ENCODE assay signal across 8 mouse cellular contexts in genomic region chr11:103131701-103132575, GRCm38 (mm10). TPM values are rescaled to one million over a fixed set of nuclear protein-coding genes. Genes with fewer than 3 reads are reported as not detected.
A peak's percentile ranks its signal among the peaks of the same experiment; 100 is the strongest.
DNase-seq lines count a peak whose midpoint lies in the region; ATAC-seq and TF ChIP-seq lines count a peak whose summit lies in the region.

Gene Hexim2, plus strand, starts transcription at chr11:103132429.

- peak within 1 kb of the TSS; percentile 62 for H3K4me2 ChIP-seq in hindbrain, embryonic 15.5 days
- H3K4me2 ChIP-seq in midbrain, embryonic 11.5 days: peak within 1 kb of the TSS; percentile 83
- peak within 1 kb of the TSS; percentile 70 for H3K4me2 ChIP-seq in stomach, postnatal 0 days (replicated peaks; ENCODE audit: low read depth)

- no peak for TF ChIP-seq CTCF in stomach, postnatal 0 days (IDR thresholded peaks at IDR 0.05; ENCODE audit: low read depth)

- H3K9me3 ChIP-seq in hindbrain, embryonic 15.5 days: no peaks in the 10 kb centered on the region
- H3K9me3 ChIP-seq in midbrain, embryonic 11.5 days (ENCODE audit: control insufficient read depth, low read length): no peaks in the 10 kb centered on the region
- H3K9me3 ChIP-seq in stomach, postnatal 0 days (ENCODE audit: control insufficient read depth, low read length): no peaks in the 10 kb centered on the region

- peak within 1 kb of the TSS; percentile 99 for H3K9ac ChIP-seq in hindbrain, embryonic 15.5 days
- H3K9ac ChIP-seq in midbrain, embryonic 11.5 days (ENCODE audit: low read length): peak within 1 kb of the TSS; percentile 100
- H3K9ac ChIP-seq in stomach, postnatal 0 days (ENCODE audit: low read length): peak within 1 kb of the TSS; percentile 100

- no peaks in the 10 kb centered on the region for H3K36me3 ChIP-seq in hindbrain, embryonic 15.5 days
- no peaks in the 10 kb centered on the region for H3K36me3 ChIP-seq in midbrain, embryonic 11.5 days (ENCODE audit: control insufficient read depth, insufficient read depth, low read length)
- no peaks in the 10 kb centered on the region for H3K36me3 ChIP-seq in stomach, postnatal 0 days (ENCODE audit: control insufficient read depth, insufficient read depth, low read length)

- peak; percentile 64 for DNase-seq in layer of hippocampus, adult 11-12 months (ENCODE audit: low spot score)
- DNase-seq in layer of hippocampus, adult 9-10 months (ENCODE audit: low spot score): no peak
- peak; percentile 80 for DNase-seq in cerebellum, adult 8-10 months
- DNase-seq in frontal cortex, adult 2 months (ENCODE audit: extremely low spot score in 1 of 2, low spot score in 1 of 2): peak in 1 of 2 experiments; percentile 48
- DNase-seq in left cerebral cortex, postnatal 4 days: peak; percentile 91
- peak; percentile 97 for DNase-seq in midbrain, embryonic 11.5 days (ENCODE audit: low spot score, missing footprints)
- DNase-seq in stomach, postnatal 0 days (ENCODE audit: low spot score): peak; percentile 68

- intact Hi-C loops in left cerebral cortex, postnatal 4 days (cut with DNase I): no loop called here

- WGBS in hindbrain, embryonic 15.5 days: under 1% methylated on average over 39 of the region's 39 CpGs
- WGBS in midbrain, embryonic 11.5 days: under 1% methylated on average over 39 of the region's 39 CpGs
- WGBS in stomach, postnatal 0 days: under 1% methylated on average over 39 of the region's 39 CpGs

- peak within 1 kb of the TSS; percentile 89 for H3K4me3 ChIP-seq in hindbrain, embryonic 15.5 days
- H3K4me3 ChIP-seq in midbrain, embryonic 11.5 days (ENCODE audit: low read depth, low read length): peak within 1 kb of the TSS; percentile 97
- peak within 1 kb of the TSS; percentile 96 for H3K4me3 ChIP-seq in stomach, postnatal 0 days (ENCODE audit: low read depth, low read length)

- H3K27me3 ChIP-seq in hindbrain, embryonic 15.5 days: no peaks in the 10 kb centered on the region
- no peaks in the 10 kb centered on the region for H3K27me3 ChIP-seq in midbrain, embryonic 11.5 days (ENCODE audit: control insufficient read depth, insufficient read depth, low read length)
- no peaks in the 10 kb centered on the region for H3K27me3 ChIP-seq in stomach, postnatal 0 days (ENCODE audit: control insufficient read depth, insufficient read depth, low read length)

- peak; percentile 62 for ATAC-seq in hindbrain, embryonic 15.5 days (ENCODE audit: low FRiP score, low read depth)
- ATAC-seq in midbrain, embryonic 11.5 days (ENCODE audit: low FRiP score): peak; percentile 68
- ATAC-seq in stomach, postnatal 0 days (ENCODE audit: low FRiP score, low TSS enrichment): peak; percentile 42

- peak within 1 kb of the TSS; percentile 99 for H3K27ac ChIP-seq in hindbrain, embryonic 15.5 days (replicated peaks)
- peak within 1 kb of the TSS; percentile 91 for H3K27ac ChIP-seq in midbrain, embryonic 11.5 days (ENCODE audit: low read depth, low read length)
- H3K27ac ChIP-seq in stomach, postnatal 0 days (replicated peaks): peak within 1 kb of the TSS; percentile 98

- peaks cover 45% of the 10 kb centered on the region for H3K4me1 ChIP-seq in hindbrain, embryonic 15.5 days (replicated peaks)
- peaks cover 20% of the 10 kb centered on the region for H3K4me1 ChIP-seq in midbrain, embryonic 11.5 days (ENCODE audit: control insufficient read depth, insufficient read depth, low read length)
- peaks cover 10% of the 10 kb centered on the region; the same call in 1 of the 2 replicates for H3K4me1 ChIP-seq in stomach, postnatal 0 days (replicated peaks; ENCODE audit: control insufficient read depth, insufficient read depth)

- no peak for TF ChIP-seq EP300 in stomach, postnatal 0 days (optimal IDR thresholded peaks at IDR 0.05)

RNA-seq across cellular contexts. Expression of gene Hexim2, which starts in this region (rescaled TPM):
- 11.5 and 14.1 TPM in 2 replicates for polyA plus RNA-seq in frontal cortex, adult 2 months (2012; rRNA removed)
- polyA plus RNA-seq in hindbrain, embryonic 15.5 days (2015; fragmentation: Nextera tagmentation; extraction: Ambion mirVana): 23.5 and 28.4 TPM in 2 replicates
- 10 to 100 TPM; 19.0 to 24.2 TPM for total RNA-seq in left cerebral cortex, postnatal 4 days (2021)
- polyA plus RNA-seq in midbrain, embryonic 11.5 days (2014; fragmentation: Nextera tagmentation; extraction: Ambion mirVana): 5.0 and 6.3 TPM in 2 replicates
- polyA plus RNA-seq in stomach, postnatal 0 days (2015; fragmentation: Nextera tagmentation; extraction: Ambion mirVana): 3.7 and 4.4 TPM in 2 replicates
